ENCODE assay signal across 8 mouse cellular contexts in the genomic region with DNA sequence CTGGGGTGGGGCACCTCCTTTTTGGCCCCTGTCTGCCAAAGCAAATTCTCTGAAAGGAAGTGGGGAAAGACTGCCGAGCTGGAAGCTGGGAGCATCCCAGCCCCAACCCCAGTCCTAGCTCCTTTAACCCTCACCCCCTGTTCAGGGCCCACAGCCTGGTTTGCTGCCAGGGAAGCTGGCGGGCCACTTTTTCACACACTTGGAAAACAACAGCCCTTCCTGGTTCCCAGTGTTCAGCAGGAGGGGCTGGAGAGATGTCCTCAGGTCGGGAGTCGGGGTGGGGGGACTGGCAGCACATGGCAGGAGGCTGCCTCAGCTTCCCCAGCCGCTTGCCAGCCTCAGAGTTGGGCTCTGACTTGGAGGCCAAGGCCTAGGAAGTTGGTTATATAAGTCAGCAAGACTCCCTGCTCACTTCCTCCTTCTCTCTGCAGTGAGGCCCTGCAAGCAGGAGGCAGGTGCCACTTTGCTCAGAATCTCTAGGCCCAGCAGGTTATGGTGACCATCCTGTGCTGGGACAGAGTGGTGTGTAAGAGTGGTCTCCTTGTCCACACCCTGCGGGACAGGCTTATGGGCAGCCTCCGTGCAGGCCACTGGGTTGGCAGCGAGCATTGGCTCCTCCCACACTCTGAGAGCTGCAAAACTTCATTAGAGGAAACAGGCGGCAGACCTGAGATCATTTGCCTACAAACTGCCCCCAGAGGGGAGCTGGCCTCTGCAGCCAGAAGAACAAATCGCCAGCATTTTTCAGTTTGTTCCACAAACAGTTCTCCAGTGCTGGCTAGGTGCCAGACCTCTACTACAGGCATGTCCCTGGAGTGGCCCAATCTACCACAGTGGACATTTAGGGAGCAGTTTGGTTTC. TPM values are rescaled to one million over a fixed set of nuclear protein-coding genes. Genes with fewer than 3 reads are reported as not detected.
DNase-seq lines count a peak whose midpoint lies in the region; ATAC-seq and TF ChIP-seq lines count a peak whose summit lies in the region.

No protein-coding gene starts in this region.

- DNase-seq in left cerebral cortex, postnatal 10 days (ENCODE audit: extremely low spot score in 1 of 2, low spot score in 2 of 2), result peak; percentile 50 to 86
- DNase-seq in left cerebral cortex, adult 18-20 months (ENCODE audit: low spot score in 2 of 2), result no peak
- DNase-seq in brain, adult 2 months (ENCODE audit: low read depth, low spot score), result peak; percentile 72
- DNase-seq in gastrocnemius, adult 18-20 months (ENCODE audit: low spot score), result peak; percentile 63

- H3K4me3 ChIP-seq in hindbrain, embryonic 13.5 days, result no peak overlapping the region
- no peak overlapping the region for H3K4me3 ChIP-seq in limb, embryonic 12.5 days (replicated peaks)
- H3K4me3 ChIP-seq in midbrain, embryonic 13.5 days (replicated peaks), result no peak overlapping the region
- H3K4me3 ChIP-seq in testis, adult 2 months (ENCODE audit: control insufficient read depth, low read depth, low read length), result no peak overlapping the region

- no peak for TF ChIP-seq POLR2A in testis, adult 2 months (IDR thresholded peaks at IDR 0.05; ENCODE audit: control insufficient read depth, low read depth, low read length)

- peak overlapping the region; percentile 80 for H3K27ac ChIP-seq in hindbrain, embryonic 13.5 days
- H3K27ac ChIP-seq in limb, embryonic 12.5 days, result peak overlapping the region; percentile 92
- no peak overlapping the region for H3K27ac ChIP-seq in midbrain, embryonic 13.5 days
- H3K27ac ChIP-seq in testis, adult 2 months (ENCODE audit: control insufficient read depth, insufficient read depth, low read depth, low read length), result peak overlapping the region; percentile 86

- no peaks in the 10 kb centered on the region for H3K9me3 ChIP-seq in hindbrain, embryonic 13.5 days
- H3K9me3 ChIP-seq in limb, embryonic 12.5 days, result no peaks in the 10 kb centered on the region
- H3K9me3 ChIP-seq in midbrain, embryonic 13.5 days, result no peaks in the 10 kb centered on the region

- WGBS in hindbrain, embryonic 13.5 days, result 46% methylated on average over 10 of the region's 10 CpGs
- WGBS in limb, embryonic 12.5 days, result 34% methylated on average over 10 of the region's 10 CpGs
- 45% methylated on average over 10 of the region's 10 CpGs for WGBS in midbrain, embryonic 13.5 days

- ATAC-seq in hindbrain, embryonic 13.5 days (ENCODE audit: low FRiP score), result peak; percentile 55
- ATAC-seq in limb, embryonic 12.5 days (ENCODE audit: insufficient number of reproducible peaks, insufficient read depth, low FRiP score, low TSS enrichment, low read depth), result peak; percentile 74; the same call in 1 of the 2 replicates
- ATAC-seq in midbrain, embryonic 13.5 days, result peak; percentile 49; the same call in 1 of the 2 replicates

- H3K36me3 ChIP-seq in hindbrain, embryonic 13.5 days, result peaks cover 38% of the 10 kb centered on the region
- H3K36me3 ChIP-seq in limb, embryonic 12.5 days, result peaks cover 7% of the 10 kb centered on the region; the same call in 1 of the 2 replicates
- H3K36me3 ChIP-seq in midbrain, embryonic 13.5 days, result peaks cover 23% of the 10 kb centered on the region; the same call in 1 of the 2 replicates
- no peaks in the 10 kb centered on the region for H3K36me3 ChIP-seq in testis, adult 2 months (ENCODE audit: control insufficient read depth, insufficient read depth, low read length)

- TF ChIP-seq CTCF in testis, adult 2 months (IDR thresholded peaks at IDR 0.05; ENCODE audit: control insufficient read depth, insufficient read depth, insufficient replicate concordance, low read depth, low read length), result no peak

- H3K27me3 ChIP-seq in hindbrain, embryonic 13.5 days, result no peaks in the 10 kb centered on the region
- H3K27me3 ChIP-seq in limb, embryonic 12.5 days, result no peaks in the 10 kb centered on the region
- H3K27me3 ChIP-seq in midbrain, embryonic 13.5 days, result no peaks in the 10 kb centered on the region
- no peaks in the 10 kb centered on the region for H3K27me3 ChIP-seq in testis, adult 2 months (ENCODE audit: control insufficient read depth, insufficient read depth, low read length)

- peak overlapping the region; percentile 19; the same call in 1 of the 2 replicates for H3K9ac ChIP-seq in hindbrain, embryonic 13.5 days
- H3K9ac ChIP-seq in limb, embryonic 12.5 days (replicated peaks), result no peak overlapping the region
- 0 out of 2 replicates have a peak overlapping the region, but pooled peaks have one; percentile 11 for H3K9ac ChIP-seq in midbrain, embryonic 13.5 days (replicated peaks)

- H3K4me2 ChIP-seq in hindbrain, embryonic 13.5 days, result no peak overlapping the region
- no peak overlapping the region for H3K4me2 ChIP-seq in limb, embryonic 12.5 days
- H3K4me2 ChIP-seq in midbrain, embryonic 13.5 days (replicated peaks), result no peak overlapping the region

- H3K4me1 ChIP-seq in hindbrain, embryonic 13.5 days (replicated peaks), result peaks cover 42% of the 10 kb centered on the region
- peaks cover 50% of the 10 kb centered on the region for H3K4me1 ChIP-seq in limb, embryonic 12.5 days (replicated peaks)
- H3K4me1 ChIP-seq in midbrain, embryonic 13.5 days (replicated peaks), result peaks cover 20% of the 10 kb centered on the region
- H3K4me1 ChIP-seq in testis, adult 2 months (ENCODE audit: control insufficient read depth, insufficient read depth, low read length), result peaks cover 4% of the 10 kb centered on the region

- intact Hi-C loops in left cerebral cortex, postnatal 10 days (cut with DNase I), result loop anchor here (5.0 kb wide), 1 partner anchor 41 kb away; no protein-coding TSS in a partner anchor

RNA-seq across cellular contexts. Expression of gene Arrb1, which starts 10.8 kb away (rescaled TPM):
- total RNA-seq in left cerebral cortex, postnatal 10 days (2021), result 100 to 1,000 TPM; 167 to 196 TPM
- 100 to 1,000 TPM; 177 to 179 TPM for total RNA-seq in left cerebral cortex, adult 18-20 months (2021)
- 10 to 100 TPM; 13.8 to 15.4 TPM for total RNA-seq in gastrocnemius, adult 18-20 months (2021)
- polyA plus RNA-seq in hindbrain, embryonic 13.5 days (2015; fragmentation: Nextera tagmentation; extraction: Ambion mirVana), result 15.6 and 15.9 TPM in 2 replicates
- 8.1 and 8.4 TPM in 2 replicates for polyA plus RNA-seq in limb, embryonic 12.5 days (2016; fragmentation: Nextera tagmentation; extraction: Ambion mirVana)
- 14.0 and 14.8 TPM in 2 replicates for polyA plus RNA-seq in midbrain, embryonic 13.5 days (2015; fragmentation: Nextera tagmentation; extraction: Ambion mirVana)
- 14.9 and 19.4 TPM in 2 replicates for polyA plus RNA-seq in testis, adult 2 months (2012; rRNA removed)

Comparison
In these comparisons a context has a peak if more than half of its experiments do, and no peak if none do; other contexts are left out.
1. DNase-seq: peak in left cerebral cortex, postnatal 10 days (2 of 2), brain, adult 2 months (single experiment) and gastrocnemius, adult 18-20 months (single experiment); none in left cerebral cortex, adult 18-20 months (0 of 2).
2. Peak in every context shown above with its lines, with median percentiles within 50 percentile points of each other: ATAC-seq.